Mouse (Mus musculus) megakaryocyte progenitor cell, adult 5-6 weeks (primary cell): Measurements from ENCODE around the gene Sec14l1. TPM values are rescaled to one million over a fixed set of nuclear protein-coding genes. Genes with fewer than 3 reads are reported as not detected.

Experiments
- ATAC-seq: replicated peaks from 2 replicates; pipeline ENCODE4 v1.8.0; 2016; ENCODE audit warnings: mild to moderate bottlenecking, moderate TSS enrichment, inconsistent platforms; ENCODE audit not compliant: poor library complexity
- total RNA-seq, 2 experiments: library from RNA; stranded (forward) in 1 of 2; stranded (reverse) in 1 of 2; fragments of 157-497, 149-512 nt in 1 of 2; fragments of 200-1000 nt in 1 of 2; gene quantifications; 2 replicates each; pipeline versions ENCODE4 v1.2.3 to v1.2.4; 2015 to 2017

Sec14l1 gene
- total RNA-seq, 2 experiments from 2014 or later, result 9.8 to 12.9 TPM

- ATAC-seq, result no peak
Observed at GRCm38 (mm10) chr11:117087036-117087799, 27.8 kb upstream of the Sec14l1 start.

- ATAC-seq, result peak; percentile 63
Observed at GRCm38 (mm10) chr11:117088271-117088991, 26.5 kb upstream of the Sec14l1 start.

GRCm38 (mm10) chr11:117089673-117090419 lies 25.1 kb upstream of the Sec14l1 start:
- no peak for ATAC-seq

GRCm38 (mm10) chr11:117091406-117091805 lies 23.6 kb upstream of the Sec14l1 start:
- no peak for ATAC-seq

- ATAC-seq, result no peak
Observed at GRCm38 (mm10) chr11:117091845-117092244, 23.1 kb upstream of the Sec14l1 start.

GRCm38 (mm10) chr11:117092711-117093110 lies 22.3 kb upstream of the Sec14l1 start:
- ATAC-seq, result no peak

- no peak for ATAC-seq
Observed at GRCm38 (mm10) chr11:117093900-117094552, 20.9 kb upstream of the Sec14l1 start.

- no peak for ATAC-seq
Observed at GRCm38 (mm10) chr11:117094646-117095045, 20.3 kb upstream of the Sec14l1 start.

GRCm38 (mm10) chr11:117097021-117097420 lies 17.9 kb upstream of the Sec14l1 start:
- ATAC-seq, result no peak

- no peak for ATAC-seq
Observed at GRCm38 (mm10) chr11:117098155-117098554, 16.8 kb upstream of the Sec14l1 start.

GRCm38 (mm10) chr11:117098784-117099183 lies 16.2 kb upstream of the Sec14l1 start:
- no peak for ATAC-seq

GRCm38 (mm10) chr11:117099372-117099771 lies 15.6 kb upstream of the Sec14l1 start:
- no peak for ATAC-seq

- ATAC-seq, result no peak
Observed at GRCm38 (mm10) chr11:117101351-117101921, 13.5 kb upstream of the Sec14l1 start.

- no peak for ATAC-seq
Observed at GRCm38 (mm10) chr11:117101925-117102717, 12.8 kb upstream of the Sec14l1 start.

GRCm38 (mm10) chr11:117103523-117103922 lies 11.4 kb upstream of the Sec14l1 start:
- no peak for ATAC-seq

GRCm38 (mm10) chr11:117104044-117104757 lies 10.8 kb upstream of the Sec14l1 start:
- ATAC-seq, result no peak

GRCm38 (mm10) chr11:117105315-117105714 lies 9.7 kb upstream of the Sec14l1 start:
- no peak for ATAC-seq

GRCm38 (mm10) chr11:117105850-117106249 lies 9.1 kb upstream of the Sec14l1 start:
- no peak for ATAC-seq

- ATAC-seq, result no peak
Observed at GRCm38 (mm10) chr11:117106633-117107334, 8.2 kb upstream of the Sec14l1 start.
